Mouse (Mus musculus) yolk sac, embryonic 10.5 days (tissue): ENCODE results near the gene Gm11042.
A peak's percentile ranks its signal among the peaks of the same experiment; 100 is the strongest.

Experiments
- DNase-seq: peaks from one replicate; pipeline ENCODE4 v3.0.0-alpha.2; 2017; ENCODE audit warnings: low spot score

The Gm11042 gene

GRCm38 (mm10) chr12:74284020-74284684, 32.0 kb downstream of the Gm11042 start:
- DNase-seq, result peak; percentile 84

DNA sequence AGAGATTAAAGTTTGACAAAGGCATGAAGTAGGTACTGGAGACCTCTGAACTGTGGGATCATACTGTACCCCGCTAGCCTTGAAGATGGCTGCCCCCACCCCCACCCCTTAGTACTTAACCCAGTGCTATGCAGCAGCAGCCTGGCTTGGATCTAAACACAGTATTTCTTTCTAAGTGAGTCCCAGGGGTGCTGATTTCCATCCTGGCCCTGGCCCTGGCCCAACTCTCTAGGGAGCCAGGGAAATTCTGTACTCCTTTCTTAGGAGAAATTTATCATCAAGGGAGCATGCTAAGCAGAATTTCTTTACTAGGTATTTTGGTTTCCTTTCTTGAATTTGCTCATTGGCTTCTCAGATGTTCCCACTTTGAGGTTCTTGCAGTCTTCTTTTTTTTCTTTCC, 33.3 kb downstream of the Gm11042 start:
- no peak for DNase-seq

GRCm38 (mm10) chr12:74281403-74281802, 34.8 kb downstream of the Gm11042 start:
- no peak for DNase-seq

DNA sequence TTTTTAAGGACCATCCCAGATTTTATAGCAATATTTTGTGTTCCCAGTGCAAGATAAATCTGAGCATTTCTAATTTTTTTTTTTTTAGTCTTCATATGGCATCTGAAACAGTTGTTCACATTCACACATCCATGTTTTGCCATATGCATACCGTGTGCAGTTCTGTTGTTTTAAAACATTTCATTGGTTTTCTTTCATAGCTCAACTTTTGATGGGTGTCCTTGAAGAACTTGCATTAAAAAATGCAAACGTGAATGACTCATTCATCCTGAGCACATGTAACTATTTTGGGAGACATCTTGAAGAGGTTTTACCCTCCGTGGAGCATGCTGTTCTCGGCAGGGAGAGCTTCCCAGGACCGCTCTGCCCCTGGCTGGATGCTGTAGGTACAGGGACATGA, 38.9 kb downstream of the Gm11042 start:
- no peak for DNase-seq

- no peak for DNase-seq
These were observed 43.6 kb downstream of the Gm11042 start for GRCm38 (mm10) chr12:74272545-74272944.

DNA sequence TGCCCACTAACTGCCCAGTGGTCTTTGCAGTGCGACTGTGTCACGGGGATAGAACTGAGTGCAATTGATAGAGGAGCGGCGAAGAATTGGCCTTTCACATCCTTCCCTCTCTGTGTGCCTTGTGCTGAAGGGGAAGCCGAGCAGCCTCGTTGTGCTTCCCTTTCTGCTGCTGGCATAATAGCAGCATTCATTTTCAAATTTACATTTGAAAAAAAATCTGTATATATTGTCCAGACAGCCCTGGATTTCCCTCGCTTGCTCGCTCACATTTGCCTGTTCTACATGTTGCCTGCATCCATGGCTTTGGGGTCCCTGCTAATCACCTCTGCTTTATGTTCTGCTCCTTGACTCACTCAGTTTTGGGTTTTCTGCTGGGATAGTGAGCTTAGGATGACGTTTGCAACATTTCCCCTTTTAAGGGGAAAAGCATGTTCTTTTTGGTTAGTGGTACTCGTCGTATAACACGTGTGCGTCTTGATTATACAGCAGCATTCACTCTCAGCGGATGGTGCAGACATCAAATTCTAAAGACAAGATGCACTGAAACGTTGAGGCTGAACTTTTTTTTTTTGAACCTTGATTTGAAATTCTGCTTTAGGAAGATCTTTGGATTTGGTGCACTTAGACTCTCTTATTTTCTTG, 47.4 kb downstream of the Gm11042 start:
- DNase-seq, result no peak

- no peak for DNase-seq
These were observed 49.1 kb downstream of the Gm11042 start for GRCm38 (mm10) chr12:74267049-74267448.
